16 mouse cellular contexts compared by ENCODE assay signal in the genomic region with DNA sequence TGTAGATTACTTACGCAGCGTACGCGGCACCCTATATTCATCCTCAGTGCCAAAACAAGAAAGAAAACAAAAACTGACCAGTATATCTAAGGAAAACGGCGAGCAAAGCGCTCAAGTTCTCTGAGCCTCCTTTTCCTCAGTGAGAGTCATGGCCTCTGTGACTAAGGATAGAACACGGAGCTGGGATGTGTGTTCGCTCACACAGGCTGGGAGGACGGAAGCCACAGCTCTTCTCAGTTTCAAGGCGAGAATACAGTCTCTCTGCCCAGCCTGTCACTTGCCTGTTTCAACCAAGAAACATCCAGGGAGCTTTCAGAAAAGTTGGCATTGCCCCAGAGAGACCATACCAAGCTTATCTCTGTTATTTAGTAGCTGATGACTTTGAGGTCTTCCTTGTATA.
DNase-seq lines count a peak whose midpoint lies in the region; ATAC-seq and TF ChIP-seq lines count a peak whose summit lies in the region.
"Had no signal": no experiment of that assay in that cellular context is flagged by ENCODE, and none has a peak within 500 bp of the region (broad histone marks: within the 10 kb centered on the region; RNA-seq: fewer than 3 reads in every experiment).

No protein-coding gene starts in this region.

- peak; percentile 79 for DNase-seq in heart, adult 11 months
- DNase-seq in heart, adult 18-20 months, result no peak
- DNase-seq in kidney, adult 11 months, result peak; percentile 4
- no peak for DNase-seq in kidney, adult 9 months
- peak; percentile 62 for DNase-seq in lung, embryonic 14.5 days
- no peak for DNase-seq in lung, adult 2 months
- no peak for DNase-seq in liver
- DNase-seq: adrenal gland, postnatal 36 days; cerebellum, adult 11-12 months; cerebellum, postnatal 10 days; forebrain, postnatal 0 days; heart, postnatal 10 days; kidney, adult 18-20 months; liver, postnatal 0 days had no signal

- 84% methylated on average over 11 of the region's 11 CpGs for WGBS in lung, embryonic 14.5 days
- 79% methylated on average over 11 of the region's 11 CpGs for WGBS in lung, adult 2 months

- H3K27ac ChIP-seq in lung, embryonic 14.5 days (ENCODE audit: low read depth), result no peak overlapping the region

- H3K4me2 ChIP-seq in lung, embryonic 14.5 days, result no peak overlapping the region
- H3K4me2 ChIP-seq: liver, embryonic 11.5 days; midbrain, embryonic 11.5 days had no signal

- no peak overlapping the region for H3K4me3 ChIP-seq in lung, embryonic 14.5 days (ENCODE audit: low read depth, low read length)
- no peak overlapping the region for H3K4me3 ChIP-seq in lung, adult 2 months (replicated peaks; ENCODE audit: extremely low read depth, low read depth, low read length)

- no peaks in the 10 kb centered on the region for H3K36me3 ChIP-seq in lung, embryonic 14.5 days (ENCODE audit: insufficient read depth)

- TF ChIP-seq CTCF in lung, embryonic 14.5 days (IDR thresholded peaks at IDR 0.05; ENCODE audit: low read depth), result no peak
- TF ChIP-seq CTCF in lung, adult 2 months (IDR thresholded peaks at IDR 0.05; ENCODE audit: insufficient read depth, low read length), result no peak

- no peak overlapping the region for H3K9ac ChIP-seq in lung, embryonic 14.5 days
- H3K9ac ChIP-seq: forebrain, postnatal 0 days; liver, postnatal 0 days had no signal

- TF ChIP-seq POLR2A in lung, adult 2 months (IDR thresholded peaks at IDR 0.05; ENCODE audit: borderline replicate concordance, extremely low read depth, low read depth, low read length), result no peak

- no peaks in the 10 kb centered on the region for H3K4me1 ChIP-seq in lung, embryonic 14.5 days (ENCODE audit: insufficient read depth)
- peaks cover 10% of the 10 kb centered on the region for H3K4me1 ChIP-seq in lung, adult 2 months (ENCODE audit: control insufficient read depth, insufficient read depth, low read length)

- H3K27me3 ChIP-seq in lung, embryonic 14.5 days (ENCODE audit: insufficient read depth, low read length), result no peaks in the 10 kb centered on the region

- peak; percentile 65; the same call in 1 of the 2 replicates for ATAC-seq in lung, embryonic 14.5 days (ENCODE audit: insufficient read depth)
- ATAC-seq: forebrain, postnatal 0 days; liver, postnatal 0 days had no signal

- H3K9me3 ChIP-seq in lung, embryonic 14.5 days (ENCODE audit: low read depth, low read length), result no peaks in the 10 kb centered on the region

Comparison
In these comparisons a context has a peak if more than half of its experiments do, and no peak if none do; other contexts are left out.
1. DNase-seq: peak in heart, adult 11 months (single experiment), kidney, adult 11 months (single experiment) and lung, embryonic 14.5 days (single experiment); none in heart, adult 18-20 months (0 of 2), kidney, adult 9 months (single experiment), lung, adult 2 months (single experiment) and liver (single experiment).